Mouse (Mus musculus): ENCODE measurements around the gene Scgb1b15.

Gene Scgb1b15

GRCm38 (mm10) chr7:32836254-32836653 lies at the start of gene Scgb1b15:
Scgb1b15 (plus strand) TSS chr7:32836554.
- in situ Hi-C loops (cut with MboI, MseI) = loop anchor here (25.0 kb wide), 1 partner anchor 276 kb away; no protein-coding TSS in a partner anchor

DNA sequence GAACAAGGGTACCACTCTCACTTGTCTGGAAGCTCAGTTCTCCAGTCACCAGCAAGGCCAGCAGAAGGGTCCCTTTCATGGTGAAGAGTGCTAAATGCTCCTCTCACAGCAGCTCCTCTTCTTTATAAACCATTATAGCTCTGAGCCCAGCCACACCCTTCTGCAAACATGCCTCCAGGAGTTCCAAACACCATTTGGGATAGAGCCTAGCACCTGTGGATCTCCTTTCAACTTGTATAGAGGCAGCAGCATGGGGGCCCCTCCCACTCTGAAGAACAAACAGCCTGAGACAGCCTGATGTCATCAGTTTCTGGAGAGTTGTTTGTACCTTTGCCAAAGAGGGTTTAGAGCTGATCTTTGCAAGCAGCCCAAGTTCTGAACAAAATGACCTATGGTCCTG lies 6.8 kb upstream of the Scgb1b15 start, which contains the start of gene Scgb2b15:
Gene Scgb2b15 (minus strand): TSS at position 101 of the 400 bp plus-strand sequence.
- in situ Hi-C loops (cut with MboI, MseI) = loop anchor here (10.0 to 25.0 kb wide), 2 partner anchors 283 to 735 kb away; no protein-coding TSS in a partner anchor

All from T-helper 1 cell (primary cell).